ENCODE assay signal across 13 mouse cellular contexts in the genomic region with DNA sequence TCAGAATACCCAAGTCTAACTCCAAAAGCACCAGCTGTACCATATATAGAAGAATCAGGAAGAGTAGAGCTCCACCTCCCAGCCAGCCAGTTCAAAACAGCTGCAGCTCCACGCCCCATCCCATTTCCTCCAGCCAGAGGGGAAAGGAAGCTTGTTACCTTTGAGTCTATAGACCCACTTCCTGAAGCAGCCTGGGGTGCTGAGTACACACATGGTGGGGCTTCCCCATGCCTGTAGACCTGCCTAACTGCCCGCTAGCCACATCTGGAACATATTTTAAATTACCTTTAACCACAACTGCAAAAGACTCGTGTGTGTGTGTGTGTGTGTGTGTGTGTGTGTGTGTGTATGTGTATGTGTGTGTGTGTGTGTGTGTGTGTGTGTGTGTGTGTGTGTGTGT.
A peak's percentile ranks its signal among the peaks of the same experiment; 100 is the strongest.
DNase-seq lines count a peak whose midpoint lies in the region; ATAC-seq lines count a peak whose summit lies in the region.
"Had no signal": no experiment of that assay in that cellular context is flagged by ENCODE, and none has a peak within 500 bp of the region (broad histone marks: within the 10 kb centered on the region; RNA-seq: fewer than 3 reads in every experiment).

No protein-coding gene starts in this region.

- no peak overlapping the region for H3K4me2 ChIP-seq in embryonic facial prominence, embryonic 14.5 days (ENCODE audit: low read depth, low read length)
- H3K4me2 ChIP-seq in limb, embryonic 11.5 days (ENCODE audit: low read depth, severe bottlenecking) = no peak overlapping the region
- H3K4me2 ChIP-seq: intestine, embryonic 15.5 days; liver, embryonic 15.5 days had no signal

- H3K9me3 ChIP-seq in embryonic facial prominence, embryonic 14.5 days (ENCODE audit: control insufficient read depth, low read length) = no peaks in the 10 kb centered on the region
- H3K9me3 ChIP-seq in limb, embryonic 11.5 days (ENCODE audit: control insufficient read depth, low read length) = no peaks in the 10 kb centered on the region
- H3K9me3 ChIP-seq: intestine, embryonic 15.5 days; liver, embryonic 15.5 days had no signal

- DNase-seq in spleen, adult 12 weeks (ENCODE audit: low spot score) = peak; percentile 4
- no peak for DNase-seq in spleen, adult 18-20 months
- peak; percentile 65 for DNase-seq in embryonic facial prominence, embryonic 14.5 days (ENCODE audit: low spot score)
- DNase-seq in limb, embryonic 11.5 days (ENCODE audit: low spot score) = peak; percentile 76
- DNase-seq in thymus, postnatal 36 days = peak; percentile 68 to 77
- DNase-seq in left cerebral cortex, postnatal 36 days (ENCODE audit: low spot score in 2 of 2) = no peak
- no peak for DNase-seq in right cerebral cortex, postnatal 4 days
- DNase-seq: gastrocnemius, postnatal 14 days; layer of hippocampus, adult 9-11 months; right cerebral cortex, adult 18-20 months had no signal

- WGBS in embryonic facial prominence, embryonic 14.5 days = 34% methylated on average over 3 of the region's 3 CpGs
- 19% methylated on average over 3 of the region's 3 CpGs for WGBS in limb, embryonic 11.5 days

- no peaks in the 10 kb centered on the region; the same call in 1 of the 2 replicates for H3K4me1 ChIP-seq in embryonic facial prominence, embryonic 14.5 days (ENCODE audit: control insufficient read depth, insufficient read depth, low read length)
- H3K4me1 ChIP-seq in limb, embryonic 11.5 days (ENCODE audit: control insufficient read depth, insufficient read depth, low read length) = 0 out of 2 replicates have a peak, but pooled peaks cover 4% of the 10 kb centered on the region
- H3K4me1 ChIP-seq: intestine, embryonic 15.5 days; liver, embryonic 15.5 days had no signal

- peak; percentile 67; the same call in 1 of the 2 replicates for ATAC-seq in embryonic facial prominence, embryonic 14.5 days (ENCODE audit: low read depth)
- peak; percentile 78 for ATAC-seq in limb, embryonic 11.5 days (ENCODE audit: insufficient number of reproducible peaks, low FRiP score, low TSS enrichment, low read depth)
- ATAC-seq: intestine, embryonic 15.5 days had no signal

- no peaks in the 10 kb centered on the region for H3K36me3 ChIP-seq in embryonic facial prominence, embryonic 14.5 days (ENCODE audit: control insufficient read depth, insufficient read depth, low read length)
- no peaks in the 10 kb centered on the region for H3K36me3 ChIP-seq in limb, embryonic 11.5 days (ENCODE audit: control insufficient read depth, insufficient read depth, low read length)
- H3K36me3 ChIP-seq: intestine, embryonic 15.5 days; liver, embryonic 15.5 days had no signal

- H3K27ac ChIP-seq in embryonic facial prominence, embryonic 14.5 days (replicated peaks; ENCODE audit: low read depth, low read length) = no peak overlapping the region
- no peak overlapping the region for H3K27ac ChIP-seq in limb, embryonic 11.5 days (replicated peaks; ENCODE audit: low read depth, low read length)
- H3K27ac ChIP-seq: intestine, embryonic 15.5 days; liver, embryonic 15.5 days had no signal

- no peaks in the 10 kb centered on the region for H3K27me3 ChIP-seq in embryonic facial prominence, embryonic 14.5 days (replicated peaks; ENCODE audit: control insufficient read depth, insufficient read depth, low read length)
- H3K27me3 ChIP-seq in limb, embryonic 11.5 days (ENCODE audit: control insufficient read depth, insufficient read depth, low read length) = no peaks in the 10 kb centered on the region
- H3K27me3 ChIP-seq: intestine, embryonic 15.5 days; liver, embryonic 15.5 days had no signal

- H3K9ac ChIP-seq in embryonic facial prominence, embryonic 14.5 days (ENCODE audit: low read depth, low read length) = no peak overlapping the region
- H3K9ac ChIP-seq in limb, embryonic 11.5 days (ENCODE audit: low read length) = no peak overlapping the region
- H3K9ac ChIP-seq: intestine, embryonic 15.5 days; liver, embryonic 15.5 days had no signal

- H3K4me3 ChIP-seq in embryonic facial prominence, embryonic 14.5 days (ENCODE audit: low read depth, low read length) = no peak overlapping the region
- H3K4me3 ChIP-seq in limb, embryonic 11.5 days (ENCODE audit: low read depth, low read length) = no peak overlapping the region
- H3K4me3 ChIP-seq: erythroblast, embryonic 14.5 days; intestine, embryonic 15.5 days; liver, embryonic 15.5 days had no signal

- intact Hi-C loops in left cerebral cortex, postnatal 36 days (cut with DNase I) = no loop called here

Comparison
In these comparisons a context has a peak if more than half of its experiments do, and no peak if none do; other contexts are left out.
1. DNase-seq: peak in spleen, adult 12 weeks (single experiment), embryonic facial prominence, embryonic 14.5 days (single experiment), limb, embryonic 11.5 days (single experiment) and thymus, postnatal 36 days (2 of 2); none in spleen, adult 18-20 months (0 of 2), left cerebral cortex, postnatal 36 days (0 of 2) and right cerebral cortex, postnatal 4 days (single experiment).